Mouse (Mus musculus) thymus, adult 2 months (tissue): ENCODE measurements around the gene Ptprg.

Experiments used
- CTCF ChIP-seq: fragments of 200-500 bp; IDR thresholded peaks from 2 replicates; pipeline ENCODE4 v1.5.1; 2012; ENCODE audit warnings: mild to moderate bottlenecking, control low read depth, low read length, moderate library complexity, borderline replicate concordance; ENCODE audit not compliant: control insufficient read depth, poor library complexity, insufficient read depth; ENCODE audit errors: extremely low read depth
- POLR2A ChIP-seq: fragments of 200-500 bp; IDR thresholded peaks from 2 replicates; pipeline ENCODE4 v1.6.1; 2012; ENCODE audit warnings: mild to moderate bottlenecking, low read length, control low read depth, moderate library complexity; ENCODE audit not compliant: control insufficient read depth, poor library complexity, insufficient read depth; ENCODE audit errors: extremely low read depth

DNA sequence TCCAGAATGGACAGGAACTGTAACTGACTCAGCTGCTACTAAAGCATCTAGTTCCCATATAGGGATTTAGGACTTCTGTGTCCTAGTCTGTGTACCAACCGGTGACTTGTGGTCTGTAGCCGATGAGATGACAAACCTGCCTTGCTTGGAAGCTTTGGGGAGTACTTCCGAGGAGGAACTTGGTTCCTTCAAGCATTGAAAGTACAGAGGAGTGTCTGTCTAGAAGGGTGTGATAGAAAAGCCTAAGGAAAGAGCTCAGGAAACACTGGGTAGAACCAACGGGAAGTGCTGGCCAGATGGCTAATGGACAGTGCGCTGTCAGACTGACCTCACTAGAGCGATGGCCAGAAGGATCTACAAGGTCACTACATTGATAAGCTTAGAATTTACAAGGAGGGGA is 439.2 kb downstream of the Ptprg start:
- no peak for TF ChIP-seq CTCF
- TF ChIP-seq POLR2A = no peak
